Mouse (Mus musculus): Measurements from ENCODE around the gene Trpm5. TPM values are rescaled to one million over a fixed set of nuclear protein-coding genes. Genes with fewer than 3 reads are reported as not detected.

Gene Trpm5
- total and polyA plus RNA-seq, 3 experiments = 1.7 to 1.9 TPM; not detected in 1

- TF ChIP-seq MAX (IDR thresholded peaks at IDR 0.05; ENCODE audit: low read length) (peak; percentile 54; the same call in 1 of the 2 replicates), ZNF384 (IDR thresholded peaks at IDR 0.05; ENCODE audit: low read depth, low read length) (no peak), NRF1 (IDR thresholded peaks at IDR 0.05; ENCODE audit: insufficient read depth, low read depth, low read length, poor library complexity, severe bottlenecking) (no peak), EP300 (IDR thresholded peaks at IDR 0.05; ENCODE audit: low read depth in 1 of 2, low read length in 2 of 2) (peak; percentile 8 to 24; a peak in 1 of 4 replicates), GABPA (IDR thresholded peaks at IDR 0.05; ENCODE audit: low read depth, low read length) (no peak), ZKSCAN1 (IDR thresholded peaks at IDR 0.05; ENCODE audit: low read depth, low read length) (no peak), USF2 (IDR thresholded peaks at IDR 0.05; ENCODE audit: borderline replicate concordance in 1 of 2, insufficient read depth in 1 of 2, low read depth in 1 of 2, low read length in 2 of 2) (no peak), MYC (IDR thresholded peaks at IDR 0.05; ENCODE audit: low read depth, low read length) (peak; percentile 40; the same call in 1 of the 2 replicates), SIN3A (IDR thresholded peaks at IDR 0.05; ENCODE audit: low read length) (0 out of 2 replicates have a peak, but pooled peaks have one; percentile 25), UBTF (IDR thresholded peaks at IDR 0.05; ENCODE audit: borderline replicate concordance, insufficient read depth, low read depth, low read length) (no peak)
Observed at GRCm38 (mm10) chr7:143021356-143022164, 72.9 kb downstream of the Trpm5 start (continued).

- peaks cover 4 to 51% of the 10 kb centered on the region in 2 experiments; a peak in 3 of 4 replicates for H3K36me3 ChIP-seq (ENCODE audit: control insufficient read depth in 1 of 2, insufficient read depth in 2 of 2, low read length in 2 of 2)
- TF ChIP-seq GABPA (IDR thresholded peaks at IDR 0.05; ENCODE audit: low read depth, low read length) = no peak
- TF ChIP-seq ETS1 (IDR thresholded peaks at IDR 0.05; ENCODE audit: low read depth, low read length) = no peak
- TF ChIP-seq MAZ (IDR thresholded peaks at IDR 0.05; ENCODE audit: low read depth, low read length) = no peak
- TF ChIP-seq RCOR1 (IDR thresholded peaks at IDR 0.05; ENCODE audit: low read depth, low read length) = no peak
- no peak for TF ChIP-seq MXI1 (IDR thresholded peaks at IDR 0.05; ENCODE audit: low read depth, low read length)
- TF ChIP-seq EP300 (IDR thresholded peaks at IDR 0.05; ENCODE audit: low read depth in 1 of 2, low read length in 2 of 2) = no peak
- TF ChIP-seq ZKSCAN1 (IDR thresholded peaks at IDR 0.05; ENCODE audit: low read depth, low read length) = no peak
- TF ChIP-seq KAT2A (conservative IDR thresholded peaks at IDR 0.05; ENCODE audit: low read depth, low read length) = no peak
- no peak for TF ChIP-seq TBP (IDR thresholded peaks at IDR 0.05; ENCODE audit: low read depth, low read length)
- no peak for TF ChIP-seq ZMIZ1 (IDR thresholded peaks at IDR 0.05; ENCODE audit: low read depth, low read length)
- no peak for TF ChIP-seq POLR2AphosphoS5 (IDR thresholded peaks at IDR 0.05; ENCODE audit: borderline replicate concordance, low read depth, low read length)
- TF ChIP-seq UBTF (IDR thresholded peaks at IDR 0.05; ENCODE audit: borderline replicate concordance, insufficient read depth, low read depth, low read length) = no peak
- no peak for TF ChIP-seq E2F4 (IDR thresholded peaks at IDR 0.05; ENCODE audit: borderline replicate concordance, low read depth, low read length)
- no peak for TF ChIP-seq SMC3 (IDR thresholded peaks at IDR 0.05; ENCODE audit: low read depth, low read length)
- no peak for TF ChIP-seq MYB (IDR thresholded peaks at IDR 0.05; ENCODE audit: low read depth, low read length)
- TF ChIP-seq JUND (IDR thresholded peaks at IDR 0.05; ENCODE audit: low read depth, low read length) = no peak
- no peak overlapping the region; the same call in 1 of the 2 replicates for H3K9ac ChIP-seq (ENCODE audit: control insufficient read depth, low read depth, low read length, poor library complexity, severe bottlenecking)
Observed at GRCm38 (mm10) chr7:143020764-143021163, 73.7 kb downstream of the Trpm5 start.

More at GRCm38 (mm10) chr7:143020764-143021163, 73.7 kb downstream of the Trpm5 start:
- DNase-seq (ENCODE audit: low read depth, low spot score) = peak; percentile 19
- Histone ChIP-seq H3K4me3 (ENCODE audit: control insufficient read depth in 1 of 2, insufficient read depth in 1 of 2, low read depth in 2 of 2, low read length in 2 of 2) (no peak overlapping the region), H3K27me3 (ENCODE audit: control insufficient read depth in 1 of 2, insufficient read depth in 2 of 2, low read length in 2 of 2) (no peaks in the 10 kb centered on the region), H3K79me2 (ENCODE audit: control insufficient read depth, insufficient read depth, low read length, poor library complexity) (no peaks in the 10 kb centered on the region), H3K27ac (ENCODE audit: control insufficient read depth, low read depth, low read length) (peak overlapping the region; percentile 41), H3K4me1 (ENCODE audit: control insufficient read depth in 1 of 2, insufficient read depth in 2 of 2, low read length in 2 of 2) (peaks cover 27 to 52% of the 10 kb centered on the region in 2 experiments), H3K9me3 (replicated peaks; ENCODE audit: insufficient read depth, low read length) (no peaks in the 10 kb centered on the region)

Data from MEL (cell line).